Mouse (Mus musculus) liver, embryonic 14.5 days (tissue): ENCODE measurements around the gene Relb.

Experiments
- CTCF ChIP-seq: IDR thresholded peaks from 2 replicates; pipeline ENCODE4 v1.5.1; 2016; ENCODE audit warnings: antibody characterized with exemption, low read depth, control low read depth
- EP300 ChIP-seq: IDR thresholded peaks from 2 replicates; pipeline ENCODE4 v1.6.1; 2016; ENCODE audit warnings: antibody characterized with exemption, low read depth

GRCm38 (mm10) chr7:19628192-19628535 lies 1.1 kb downstream of the Relb start:
- TF ChIP-seq CTCF (no peak), EP300 (no peak)
